Comparison of ENCODE assay signal across 35 mouse cellular contexts in genomic region chr9:44644186-44644585, GRCm38 (mm10). TPM values are rescaled to one million over a fixed set of nuclear protein-coding genes. Genes with fewer than 3 reads are reported as not detected.
"Had no signal": no experiment of that assay in that cellular context is flagged by ENCODE, and none has a peak within 500 bp of the region (broad histone marks: within the 10 kb centered on the region; RNA-seq: fewer than 3 reads in every experiment).

No protein-coding gene starts in this region.

- H3K9me3 ChIP-seq: embryonic facial prominence, embryonic 12.5 days; embryonic facial prominence, embryonic 13.5 days; embryonic facial prominence, embryonic 15.5 days; forebrain, embryonic 13.5 days; forebrain, embryonic 15.5 days had no signal

- ATAC-seq: forebrain, embryonic 13.5 days; forebrain, embryonic 14.5 days; forebrain, embryonic 15.5 days; forebrain, embryonic 16.5 days; forebrain, postnatal 0 days had no signal

- H3K4me2 ChIP-seq: embryonic facial prominence, embryonic 12.5 days; embryonic facial prominence, embryonic 13.5 days; embryonic facial prominence, embryonic 15.5 days; forebrain, embryonic 13.5 days; forebrain, embryonic 15.5 days had no signal

- DNase-seq: cerebellum, adult 18-20 months; cerebellum, adult 2 months; cerebellum, adult 8-10 months; cerebellum, adult 9-10 months; cerebellum, adult 9-11 months; cerebellum, postnatal 10 days; cerebellum, postnatal 14 days; cerebellum, postnatal 25 days; cerebellum, postnatal 36 days; embryo, embryonic 11 days; forebrain, postnatal 0 days; gastrocnemius, adult 2 months; gastrocnemius, postnatal 10 days; gastrocnemius, postnatal 14 days; gastrocnemius, postnatal 25 days; gastrocnemius, postnatal 36 days; heart, adult 2 months had no signal

- H3K4me1 ChIP-seq: embryonic facial prominence, embryonic 10.5 days; embryonic facial prominence, embryonic 12.5 days; forebrain, embryonic 13.5 days; forebrain, embryonic 15.5 days had no signal

- H3K36me3 ChIP-seq: embryonic facial prominence, embryonic 12.5 days; embryonic facial prominence, embryonic 15.5 days had no signal

- H3K9ac ChIP-seq: embryonic facial prominence, embryonic 12.5 days; embryonic facial prominence, embryonic 13.5 days; embryonic facial prominence, embryonic 15.5 days; forebrain, embryonic 13.5 days; forebrain, embryonic 15.5 days; forebrain, postnatal 0 days had no signal

- H3K27ac ChIP-seq: embryonic facial prominence, embryonic 10.5 days; embryonic facial prominence, embryonic 12.5 days; embryonic facial prominence, embryonic 13.5 days; embryonic facial prominence, embryonic 15.5 days; forebrain, embryonic 13.5 days; forebrain, embryonic 15.5 days; gastrocnemius, adult 2 months; heart, adult 2 months had no signal

- H3K4me3 ChIP-seq: embryonic facial prominence, embryonic 10.5 days; embryonic facial prominence, embryonic 12.5 days; embryonic facial prominence, embryonic 13.5 days; embryonic facial prominence, embryonic 15.5 days; erythroblast, embryonic 14.5 days; forebrain, embryonic 13.5 days; forebrain, embryonic 15.5 days; gastrocnemius, adult 2 months; heart, adult 2 months had no signal

- H3K27me3 ChIP-seq: embryonic facial prominence, embryonic 12.5 days; embryonic facial prominence, embryonic 13.5 days; embryonic facial prominence, embryonic 15.5 days; forebrain, embryonic 13.5 days; forebrain, embryonic 15.5 days had no signal

RNA-seq across cellular contexts. Expression of gene Treh, which starts 28.8 kb away (rescaled TPM):
- total RNA-seq: common myeloid progenitor, adult 5-6 weeks; forebrain, postnatal 0 days; gastrocnemius, adult 18-20 months; gastrocnemius, adult 2 months; gastrocnemius, adult 8-10 months; gastrocnemius, postnatal 10 days; gastrocnemius, postnatal 14 days; gastrocnemius, postnatal 25 days; gastrocnemius, postnatal 36 days; gastrocnemius, postnatal 4 days; granulocyte monocyte progenitor cell, adult 5-6 weeks; heart, adult 2 months; heart, adult 8-10 months had no signal
- polyA plus RNA-seq: cerebellum, adult 2 months; embryonic facial prominence, embryonic 10.5 days; embryonic facial prominence, embryonic 11.5 days; embryonic facial prominence, embryonic 12.5 days; embryonic facial prominence, embryonic 13.5 days; embryonic facial prominence, embryonic 14.5 days; embryonic facial prominence, embryonic 15.5 days; erythroblast, embryonic 14.5 days; forebrain, embryonic 11.5 days; forebrain, embryonic 13.5 days; forebrain, embryonic 14.5 days; forebrain, embryonic 15.5 days; forebrain, embryonic 16.5 days; forebrain, postnatal 0 days; heart, adult 2 months had no signal
